Mouse (Mus musculus) embryonic fibroblast, embryonic 13.5 days (primary cell): ENCODE measurements around the gene Ccnl1.

Source experiments
- CTCF ChIP-seq: IDR thresholded peaks from 2 replicates; pipeline ENCODE4 v1.5.1; 2011; ENCODE audit warnings: mild to moderate bottlenecking, control low read depth, low read length, moderate library complexity, borderline replicate concordance; ENCODE audit not compliant: insufficient read depth
- POLR2A ChIP-seq: IDR thresholded peaks from 2 replicates; pipeline ENCODE4 v1.6.1; 2011; ENCODE audit warnings: low read depth, mild to moderate bottlenecking, control low read depth, low read length, moderate library complexity

DNA sequence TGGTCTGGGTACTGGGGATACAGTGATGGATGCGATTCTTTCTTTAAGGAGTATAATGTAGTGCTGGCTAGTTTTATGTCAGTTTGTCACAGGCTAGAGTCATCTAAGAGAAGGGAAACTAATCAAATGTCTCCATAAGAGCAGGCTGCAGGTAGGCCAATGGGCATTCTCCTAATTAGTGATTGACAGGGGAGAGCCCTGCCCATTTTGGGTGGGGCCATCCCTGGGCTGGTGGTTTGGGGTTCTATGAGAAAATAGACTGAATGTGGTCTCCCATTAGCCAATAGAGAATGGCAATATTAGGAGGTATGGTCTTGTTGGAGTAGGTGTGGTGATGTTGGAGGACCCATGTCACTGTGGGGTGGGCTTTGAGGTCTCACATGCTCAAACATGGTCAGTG lies 8.3 kb upstream of the Ccnl1 start:
- TF ChIP-seq CTCF (no peak), POLR2A (no peak)
